Mouse (Mus musculus): Measurements from ENCODE around the gene Gm20605. TPM values are rescaled to one million over a fixed set of nuclear protein-coding genes. Genes with fewer than 3 reads are reported as not detected.

The Gm20605 gene
- total and polyA plus RNA-seq, 2 experiments from 2014 or later: 2.4 to 6.1 TPM

DNA sequence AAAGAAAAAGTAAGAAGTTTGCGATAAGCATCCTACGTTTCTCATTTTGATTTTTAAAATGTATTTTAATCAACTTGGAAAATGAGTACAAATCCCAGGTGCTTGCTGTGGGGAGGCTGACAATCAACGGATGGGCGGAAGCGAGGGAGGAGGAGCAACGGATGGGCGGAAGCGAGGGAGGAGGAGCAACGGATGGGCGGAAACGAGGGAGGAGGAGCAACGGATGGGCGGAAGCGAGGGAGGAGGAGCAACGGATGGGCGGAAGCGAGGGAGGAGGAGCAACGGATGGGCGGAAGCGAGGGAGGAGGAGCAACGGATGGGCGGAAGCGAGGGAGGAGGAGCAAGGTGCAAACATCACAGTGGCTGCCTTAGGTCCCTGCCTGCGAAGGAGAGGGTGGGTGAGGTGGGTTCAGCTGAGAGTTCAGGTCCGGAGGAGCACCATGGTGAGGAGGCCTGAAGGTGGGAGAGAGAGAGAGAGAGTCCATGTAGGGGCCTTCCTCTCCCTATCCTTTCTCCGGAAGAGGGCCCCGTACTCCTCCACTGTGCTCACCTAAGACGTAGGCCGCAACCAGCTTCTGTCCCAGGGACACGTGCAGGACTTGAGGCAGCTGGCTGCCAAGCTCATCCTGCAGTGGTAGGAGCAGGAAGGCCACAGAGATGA, 32.2 kb upstream of the Gm20605 start:
- peaks cover 15% of the 10 kb centered on the region for H3K4me1 ChIP-seq (ENCODE audit: insufficient read depth)
- no peaks in the 10 kb centered on the region for H3K36me3 ChIP-seq (ENCODE audit: insufficient read depth)
- no peak overlapping the region for H3K4me2 ChIP-seq (ENCODE audit: low read depth)
- DNase-seq (no peak), ATAC-seq (no peak)
- H3K9ac ChIP-seq: no peak overlapping the region
- H3K27ac ChIP-seq (ENCODE audit: low read depth, low read length): no peak overlapping the region
- H3K9me3 ChIP-seq (ENCODE audit: low read length): no peaks in the 10 kb centered on the region
- H3K27me3 ChIP-seq (ENCODE audit: insufficient read depth, low read length): no peaks in the 10 kb centered on the region
- H3K4me3 ChIP-seq (ENCODE audit: low read depth, low read length): no peak overlapping the region
- WGBS: 36% methylated on average over 28 of the region's 30 CpGs
- TF ChIP-seq CTCF (IDR thresholded peaks at IDR 0.05; ENCODE audit: low read depth): no peak

- TF ChIP-seq CTCF (IDR thresholded peaks at IDR 0.05; ENCODE audit: low read depth): no peak
- Histone ChIP-seq H3K9ac (no peak overlapping the region), H3K27ac (ENCODE audit: low read depth, low read length) (no peak overlapping the region), H3K36me3 (ENCODE audit: insufficient read depth) (no peaks in the 10 kb centered on the region), H3K4me2 (ENCODE audit: low read depth) (no peak overlapping the region), H3K27me3 (ENCODE audit: insufficient read depth, low read length) (no peaks in the 10 kb centered on the region), H3K9me3 (ENCODE audit: low read length) (no peaks in the 10 kb centered on the region), H3K4me1 (ENCODE audit: insufficient read depth) (peaks cover 16% of the 10 kb centered on the region), H3K4me3 (ENCODE audit: low read depth, low read length) (no peak overlapping the region)
- ATAC-seq (no peak), DNase-seq (no peak)
- 90% methylated on average over 6 of the region's 6 CpGs for WGBS
Observed at GRCm38 (mm10) chr5:137597625-137598024, 31.4 kb upstream of the Gm20605 start.

GRCm38 (mm10) chr5:137598100-137598826, 30.7 kb upstream of the Gm20605 start:
- 87% methylated on average over 2 of the region's 2 CpGs for WGBS
- TF ChIP-seq CTCF (IDR thresholded peaks at IDR 0.05; ENCODE audit: low read depth): no peak
- Histone ChIP-seq H3K27ac (ENCODE audit: low read depth, low read length) (no peak overlapping the region), H3K27me3 (ENCODE audit: insufficient read depth, low read length) (no peaks in the 10 kb centered on the region), H3K36me3 (ENCODE audit: insufficient read depth) (no peaks in the 10 kb centered on the region), H3K9me3 (ENCODE audit: low read length) (no peaks in the 10 kb centered on the region), H3K9ac (no peak overlapping the region), H3K4me1 (ENCODE audit: insufficient read depth) (peaks cover 16% of the 10 kb centered on the region), H3K4me3 (ENCODE audit: low read depth, low read length) (no peak overlapping the region), H3K4me2 (ENCODE audit: low read depth) (no peak overlapping the region)
- ATAC-seq (no peak), DNase-seq (no peak)

DNA sequence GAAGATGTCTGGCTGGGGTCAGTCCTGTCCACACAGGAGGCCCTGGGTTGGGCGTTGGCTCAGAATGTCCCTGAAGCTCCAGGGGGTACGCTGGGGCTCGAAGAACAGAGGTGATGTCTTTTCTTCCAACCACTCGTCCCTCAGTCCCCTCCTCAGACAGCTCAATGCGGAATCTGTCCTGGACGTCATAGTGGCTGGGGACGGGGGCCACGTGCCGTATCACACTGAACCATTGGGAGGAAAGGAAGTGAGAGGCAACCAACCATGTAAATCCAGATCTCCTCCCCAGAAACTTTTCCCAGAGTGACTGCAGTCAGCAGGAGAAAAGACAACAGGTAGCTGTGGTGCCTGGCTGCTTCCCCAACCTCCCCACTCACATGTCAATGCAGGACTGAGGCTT, 29.4 kb upstream of the Gm20605 start:
- Histone ChIP-seq H3K9me3 (ENCODE audit: low read length) (no peaks in the 10 kb centered on the region), H3K36me3 (ENCODE audit: insufficient read depth) (no peaks in the 10 kb centered on the region), H3K27ac (ENCODE audit: low read depth, low read length) (no peak overlapping the region), H3K4me3 (ENCODE audit: low read depth, low read length) (peak overlapping the region; percentile 74), H3K4me1 (ENCODE audit: insufficient read depth) (peaks cover 16% of the 10 kb centered on the region), H3K9ac (peak overlapping the region; percentile 87), H3K27me3 (ENCODE audit: insufficient read depth, low read length) (no peaks in the 10 kb centered on the region), H3K4me2 (ENCODE audit: low read depth) (peak overlapping the region; percentile 98)
- 63% methylated on average over 9 of the region's 9 CpGs for WGBS
- ATAC-seq (no peak), DNase-seq (no peak)
- TF ChIP-seq CTCF (IDR thresholded peaks at IDR 0.05; ENCODE audit: low read depth): no peak

GRCm38 (mm10) chr5:137600281-137600618, 28.7 kb upstream of the Gm20605 start:
- 0 out of 2 replicates have a peak, but pooled peaks have one; percentile 1 for ATAC-seq
- TF ChIP-seq CTCF (IDR thresholded peaks at IDR 0.05; ENCODE audit: low read depth): no peak; the same call in none of the 2 replicates

DNA sequence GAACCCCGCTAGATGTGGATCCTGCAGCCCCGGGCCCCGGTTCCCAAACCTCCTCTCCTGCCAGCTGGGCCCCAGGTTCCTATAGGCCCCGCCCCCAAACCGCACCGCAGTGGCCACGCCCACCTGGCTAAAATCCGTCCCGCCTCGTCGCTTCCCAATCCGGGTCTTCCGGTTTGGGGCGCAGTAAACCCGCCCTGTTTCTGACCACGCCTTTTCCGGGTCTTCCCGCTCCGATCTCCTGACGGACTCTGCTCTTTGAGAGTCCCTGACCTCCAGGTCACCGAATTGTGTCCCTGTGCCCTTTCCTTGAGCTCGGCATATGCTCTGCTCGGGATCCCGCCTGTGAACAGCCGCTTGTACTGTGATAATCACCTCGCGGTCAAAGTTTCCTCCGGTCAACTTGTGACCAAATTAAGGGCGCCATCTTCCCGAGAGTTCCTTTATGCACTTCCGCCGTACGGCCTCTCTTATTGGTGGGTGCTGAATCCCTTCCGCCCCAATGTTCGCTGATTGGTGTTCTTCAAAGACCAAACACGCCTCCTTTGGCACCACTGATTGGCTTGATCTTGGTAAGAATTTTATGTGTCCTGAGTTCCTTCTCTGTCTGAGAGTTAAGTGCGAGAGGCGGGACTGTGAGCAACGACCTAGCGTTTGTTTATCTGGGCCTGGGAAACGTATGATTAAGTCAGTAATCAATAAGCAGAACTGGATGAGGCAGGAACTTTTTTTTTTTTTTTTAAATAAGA, 28.2 kb upstream of the Gm20605 start, which contains the start of gene Mospd3:
Mospd3 (minus strand) TSS at position 440 of the 746 bp plus-strand sequence.
- DNase-seq (peak; percentile 98), ATAC-seq (peak; percentile 98)
- peak within 1 kb of the TSS; percentile 87 for H3K9ac ChIP-seq
- no peak for TF ChIP-seq CTCF (IDR thresholded peaks at IDR 0.05; ENCODE audit: low read depth)
- peak within 1 kb of the TSS; percentile 74 for H3K4me3 ChIP-seq (ENCODE audit: low read depth, low read length)
- no peaks in the 10 kb centered on the region for H3K27me3 ChIP-seq (ENCODE audit: insufficient read depth, low read length)
- H3K4me2 ChIP-seq (ENCODE audit: low read depth): peak within 1 kb of the TSS; percentile 98
- no peaks in the 10 kb centered on the region for H3K36me3 ChIP-seq (ENCODE audit: insufficient read depth)
- H3K27ac ChIP-seq (ENCODE audit: low read depth, low read length): peak within 1 kb of the TSS; percentile 75
- 1% methylated on average over 41 of the region's 41 CpGs for WGBS
- no peaks in the 10 kb centered on the region for H3K9me3 ChIP-seq (ENCODE audit: low read length)
- peaks cover 16% of the 10 kb centered on the region for H3K4me1 ChIP-seq (ENCODE audit: insufficient read depth)

More at GRCm38 (mm10) chr5:137600281-137600618, 28.7 kb upstream of the Gm20605 start:
- H3K9me3 ChIP-seq (ENCODE audit: low read length): no peaks in the 10 kb centered on the region
- peaks cover 16% of the 10 kb centered on the region for H3K4me1 ChIP-seq (ENCODE audit: insufficient read depth)
- no peak for DNase-seq
- WGBS: 1% methylated on average over 19 of the region's 19 CpGs
- no peaks in the 10 kb centered on the region for H3K36me3 ChIP-seq (ENCODE audit: insufficient read depth)
- H3K27ac ChIP-seq (ENCODE audit: low read depth, low read length): peak overlapping the region; percentile 75; the same call in 1 of the 2 replicates
- peak overlapping the region; percentile 74 for H3K4me3 ChIP-seq (ENCODE audit: low read depth, low read length)
- no peaks in the 10 kb centered on the region for H3K27me3 ChIP-seq (ENCODE audit: insufficient read depth, low read length)
- peak overlapping the region; percentile 87 for H3K9ac ChIP-seq
- peak overlapping the region; percentile 98 for H3K4me2 ChIP-seq (ENCODE audit: low read depth)

Data from forebrain, postnatal 0 days (tissue).